Mouse (Mus musculus) ovary, adult 18-20 months (tissue): ENCODE measurements around the gene Mup13.
"Not testable (repeated sequence)": the region's sequence is repeated elsewhere in the genome, so short reads cannot be mapped to it uniquely, and the experiment has no call there.

Source experiments
- DNase-seq: peaks from one replicate; pipeline ENCODE4 v3.0.0; 2022; ENCODE audit warnings: low spot score, mixed read lengths

Mup13 gene

GRCm38 (mm10) chr4:61228186-61228585 is at the start of gene Mup13:
Gene Mup13, minus strand, starts transcription at chr4:61228286.
- not testable (repeated sequence) for DNase-seq
